Mouse (Mus musculus) cerebellum, adult 18-20 months (tissue): Measurements from ENCODE around the gene Slc29a1.

Experiments
- DNase-seq, 2 experiments: peaks; one replicate each; pipeline ENCODE4 v3.0.0; 2021

Gene Slc29a1

DNA sequence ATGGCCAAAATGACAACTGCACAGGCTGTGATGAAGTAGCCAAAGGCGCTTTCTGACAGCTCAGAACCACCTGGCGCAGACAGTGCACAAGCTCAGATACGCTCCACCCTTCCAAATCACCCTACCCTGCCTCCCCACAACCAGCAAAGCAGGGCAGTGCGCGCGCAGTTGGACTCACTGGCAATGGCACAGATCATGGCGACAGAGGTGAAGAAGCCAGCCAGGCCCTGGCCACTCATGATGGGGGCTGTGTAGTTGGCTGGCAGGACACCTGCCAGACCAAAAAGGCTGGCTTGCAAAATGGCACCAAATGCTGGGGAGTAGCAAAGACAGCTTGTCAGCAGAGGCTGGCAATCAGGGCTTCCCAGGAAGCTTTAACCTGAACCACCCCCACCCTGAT, 10.2 kb downstream of the Slc29a1 start:
- DNase-seq, result peak; percentile 52 to 54

DNA sequence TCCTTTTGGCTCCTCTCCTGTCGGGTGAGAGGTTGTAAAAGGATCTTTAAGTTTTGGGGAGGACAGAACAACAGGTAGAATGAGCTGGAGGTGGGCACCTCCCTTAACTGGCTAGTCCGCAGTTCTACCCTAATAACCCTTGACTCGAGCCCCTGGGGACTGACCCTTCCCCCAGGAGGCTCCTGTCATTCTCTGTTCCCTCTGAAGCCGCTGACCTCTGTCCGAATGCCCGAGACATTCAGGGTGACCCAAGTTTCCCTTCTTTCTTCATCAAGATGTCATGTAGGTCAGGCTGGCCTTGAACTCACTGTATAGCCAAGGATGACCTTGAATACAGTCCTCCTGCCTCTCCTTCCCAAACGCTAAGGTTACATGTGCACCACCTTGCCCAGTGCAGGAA, 11.0 kb downstream of the Slc29a1 start:
- DNase-seq, result peak in 1 of 2 experiments; percentile 2

DNA sequence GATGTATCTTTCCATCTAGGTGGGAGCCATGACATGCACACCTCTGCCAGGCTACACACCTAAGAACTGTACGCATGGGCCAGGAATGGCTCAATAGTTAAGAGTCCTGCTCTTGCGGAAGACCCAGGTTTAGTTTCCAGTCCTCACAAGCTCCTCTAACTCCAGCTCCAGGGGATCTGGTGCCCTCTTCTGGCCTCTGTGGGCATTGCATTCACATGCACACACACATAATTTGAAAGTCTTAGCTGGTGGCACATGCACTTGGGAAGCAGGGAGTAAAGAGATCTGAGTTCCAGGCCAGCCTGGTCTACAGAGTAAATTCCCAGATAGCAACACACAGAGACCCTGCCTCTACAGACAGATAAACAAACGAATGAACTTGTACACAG, 13.0 kb downstream of the Slc29a1 start:
- peak in 1 of 2 experiments; percentile 29 for DNase-seq

DNA sequence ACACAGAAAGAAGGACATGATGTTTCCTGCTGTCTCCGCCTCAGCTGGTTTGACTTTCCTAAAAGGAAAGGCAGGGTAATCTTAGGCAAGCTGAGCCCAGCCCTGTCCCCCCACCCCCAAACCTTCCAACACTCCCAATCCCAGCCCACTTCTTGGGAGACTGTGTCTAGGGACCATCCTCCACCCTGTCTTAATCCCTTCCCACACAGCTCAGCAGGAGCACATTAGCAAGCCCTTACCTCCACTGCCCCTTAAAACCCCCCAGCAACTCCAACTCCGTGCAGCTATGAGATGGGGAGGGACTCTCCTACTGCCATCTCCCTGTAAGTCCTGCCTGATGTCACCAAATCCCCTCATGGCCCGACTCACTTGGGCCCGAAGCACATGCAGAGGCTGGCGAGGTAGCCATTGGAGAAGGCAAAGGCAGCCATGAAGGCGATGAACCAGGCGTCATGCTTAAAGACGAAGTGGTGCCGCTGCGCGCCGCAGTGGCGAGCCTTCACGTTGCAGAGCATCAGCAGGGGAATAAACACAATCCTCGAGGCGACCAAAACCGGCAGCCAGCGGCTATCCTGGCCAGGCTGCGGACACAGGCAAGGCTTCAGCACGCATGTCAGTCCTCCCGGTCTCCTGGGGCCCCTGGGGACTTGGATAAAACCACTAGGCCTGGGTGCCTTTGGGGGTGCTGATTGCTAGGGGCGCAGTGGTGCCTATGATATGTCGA, 13.5 kb downstream of the Slc29a1 start:
- peak in 1 of 2 experiments; percentile 11 for DNase-seq

DNA sequence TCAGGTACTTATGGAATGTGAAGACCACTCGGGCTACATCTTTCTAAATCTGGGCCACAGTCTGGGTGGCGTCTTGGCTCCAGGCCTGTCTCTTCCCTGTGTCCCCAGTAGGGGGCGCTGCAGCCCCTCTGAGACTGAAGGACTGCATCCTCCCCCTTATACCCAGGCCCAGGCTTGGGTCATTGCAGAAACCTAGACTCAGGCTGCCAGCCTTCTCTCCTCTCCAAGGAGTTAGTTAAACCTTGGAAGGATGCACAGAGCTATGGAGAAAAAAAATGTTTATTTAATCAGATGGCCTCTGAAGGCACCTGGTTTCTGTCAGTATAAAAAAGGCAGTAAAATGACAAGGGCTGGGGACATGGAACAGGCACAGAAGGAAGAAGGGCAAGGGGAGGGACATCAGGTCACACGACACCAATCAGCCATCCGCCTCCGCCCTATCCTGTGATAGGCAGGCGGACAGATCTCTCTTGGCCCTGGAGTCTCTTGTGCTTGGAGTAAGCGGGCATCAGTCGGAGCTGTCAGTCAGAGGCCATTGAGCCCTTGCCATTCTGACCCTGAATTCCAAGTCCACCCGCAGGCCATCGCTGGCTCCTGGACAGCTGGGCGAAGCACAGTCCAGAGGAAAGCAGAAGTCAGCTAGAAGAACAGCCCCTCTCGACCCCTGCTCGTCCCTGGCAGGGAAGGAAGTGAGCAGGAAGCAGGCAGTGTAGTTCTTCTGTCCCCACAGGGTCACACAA, 14.3 kb downstream of the Slc29a1 start:
- DNase-seq, result peak; percentile 72 to 84

DNA sequence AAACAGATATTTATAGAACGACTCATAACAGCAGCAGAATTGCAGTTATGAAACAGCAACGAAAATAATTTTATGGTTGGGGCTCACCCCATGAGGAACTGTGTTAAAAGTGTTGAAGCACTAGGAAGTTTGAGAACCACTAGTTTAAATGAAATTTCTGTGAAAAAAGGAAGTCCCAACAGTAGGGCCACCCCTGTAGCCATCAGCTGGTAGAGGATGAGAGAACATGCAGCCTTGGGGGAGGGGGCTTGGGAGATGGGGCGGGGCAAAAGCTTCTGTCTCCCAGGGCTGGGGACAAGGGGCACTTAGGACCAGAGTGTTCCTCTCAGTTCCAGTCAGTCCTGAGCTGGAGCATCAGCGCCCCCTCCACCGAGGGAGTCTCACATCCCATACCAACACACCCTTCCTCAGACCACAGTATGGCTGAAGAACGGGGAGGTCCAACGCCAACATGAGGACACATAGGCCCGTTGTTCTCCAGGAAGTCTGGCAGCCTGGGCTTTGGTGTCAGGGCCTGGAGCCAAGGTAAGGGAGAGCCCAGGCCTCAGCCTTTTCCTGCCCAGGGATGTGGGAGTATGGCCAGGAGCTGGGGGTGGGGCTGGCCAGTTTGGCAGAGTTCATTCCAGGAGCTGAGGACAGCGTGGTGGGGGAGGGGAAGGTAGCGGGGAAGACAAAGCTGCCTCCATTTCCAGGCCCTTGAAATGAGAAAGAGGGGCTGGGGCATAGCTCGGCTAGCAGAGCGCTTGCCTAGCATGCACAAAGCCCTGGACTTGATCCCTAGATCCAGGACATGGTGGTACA, 15.1 kb downstream of the Slc29a1 start:
- peak; percentile 70 to 73 for DNase-seq

DNA sequence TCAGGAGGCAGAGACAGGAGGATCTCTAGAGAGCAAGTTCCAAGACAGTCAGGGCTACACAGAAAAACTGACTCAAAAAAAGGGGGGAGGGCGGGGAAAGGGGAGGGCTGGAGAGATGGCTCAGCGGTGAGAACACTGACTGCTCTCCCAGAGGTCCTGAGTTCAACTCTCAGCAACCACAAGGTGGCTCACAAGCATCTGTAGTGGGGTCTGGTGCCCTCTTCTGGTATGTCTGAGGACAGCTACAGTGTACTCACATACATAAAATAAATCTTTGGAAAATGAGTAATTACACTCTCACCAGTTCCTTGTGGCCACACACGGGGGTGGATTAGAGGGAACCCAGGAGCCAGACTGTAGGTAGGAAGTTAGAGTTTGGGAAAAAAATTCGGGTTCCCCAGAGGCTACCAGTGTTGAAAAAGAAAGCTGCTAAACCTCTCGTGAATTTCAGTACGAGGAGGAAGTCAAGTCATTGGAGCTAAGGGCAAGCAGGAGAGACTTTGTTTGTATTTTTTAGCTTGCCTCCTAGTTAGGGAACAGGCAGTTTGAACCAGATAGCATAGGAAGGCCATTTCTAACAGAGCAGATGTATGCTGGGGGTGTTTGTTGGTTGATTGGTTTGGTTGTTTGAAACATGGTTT, 16.6 kb downstream of the Slc29a1 start:
- peak in 1 of 2 experiments; percentile 34 for DNase-seq

DNA sequence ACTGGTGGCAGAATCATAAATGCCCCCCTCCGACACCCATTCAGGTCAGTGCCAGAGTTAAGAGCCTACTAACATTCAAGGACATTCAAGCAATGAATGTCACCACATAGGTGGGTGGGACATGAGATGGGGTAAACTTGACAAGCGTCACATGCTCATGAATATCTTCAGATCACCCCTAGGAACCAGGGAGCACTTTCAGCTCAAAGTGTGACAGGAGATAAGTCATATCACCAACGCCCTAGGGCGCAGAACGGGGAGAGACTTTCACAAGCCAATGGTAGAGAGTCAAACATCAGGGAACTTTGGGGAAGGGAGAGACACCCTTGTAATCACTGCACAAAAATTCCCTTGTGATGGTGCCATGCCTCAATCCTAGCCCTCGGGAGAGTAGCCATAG, 17.2 kb downstream of the Slc29a1 start:
- no peak for DNase-seq

DNA sequence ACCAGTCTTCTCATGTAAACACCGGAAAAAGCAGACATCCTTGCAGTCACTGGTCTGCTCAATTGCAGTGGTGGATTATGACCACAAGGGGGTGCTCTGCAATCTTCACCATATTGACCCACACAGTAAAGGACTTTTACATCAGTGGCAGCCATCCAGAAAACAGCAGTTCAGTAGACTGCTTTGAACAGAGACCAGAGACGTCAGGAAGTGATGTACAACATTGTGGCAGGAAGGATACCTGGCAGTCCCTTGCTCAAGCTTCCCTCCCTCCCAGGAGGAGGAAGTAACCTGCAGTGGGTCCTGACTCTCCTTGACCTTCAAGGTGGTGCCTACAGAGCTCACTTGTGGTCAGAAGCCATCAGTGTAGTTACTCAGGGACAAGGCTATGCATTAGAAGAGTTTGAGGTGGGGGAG, 17.8 kb downstream of the Slc29a1 start:
- peak; percentile 70 to 77 for DNase-seq

DNA sequence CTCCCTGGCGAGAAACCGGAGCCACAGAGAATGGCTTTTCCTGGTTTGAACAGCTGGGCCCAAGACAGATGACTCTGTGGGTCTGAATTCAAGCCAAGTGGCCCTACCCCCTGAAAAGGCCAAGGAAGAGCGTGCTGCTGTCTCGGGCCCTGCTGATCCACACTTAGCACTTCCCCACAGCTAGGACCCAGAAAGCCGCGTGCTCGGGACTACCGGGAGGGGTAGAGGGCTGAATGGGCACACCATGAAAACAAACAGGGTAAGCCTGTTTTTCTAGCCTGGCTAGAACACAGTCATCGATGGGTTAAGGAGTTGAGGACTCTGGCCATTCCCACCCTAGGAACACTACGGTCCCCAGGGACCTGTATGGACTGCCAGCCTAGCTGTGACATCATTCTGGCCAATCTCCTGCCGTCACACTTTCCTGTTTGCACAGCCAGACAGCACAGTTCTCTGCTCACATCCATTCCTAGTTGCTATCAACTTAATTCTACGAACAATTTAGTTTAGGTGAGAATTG, 18.4 kb downstream of the Slc29a1 start:
- no peak for DNase-seq

DNA sequence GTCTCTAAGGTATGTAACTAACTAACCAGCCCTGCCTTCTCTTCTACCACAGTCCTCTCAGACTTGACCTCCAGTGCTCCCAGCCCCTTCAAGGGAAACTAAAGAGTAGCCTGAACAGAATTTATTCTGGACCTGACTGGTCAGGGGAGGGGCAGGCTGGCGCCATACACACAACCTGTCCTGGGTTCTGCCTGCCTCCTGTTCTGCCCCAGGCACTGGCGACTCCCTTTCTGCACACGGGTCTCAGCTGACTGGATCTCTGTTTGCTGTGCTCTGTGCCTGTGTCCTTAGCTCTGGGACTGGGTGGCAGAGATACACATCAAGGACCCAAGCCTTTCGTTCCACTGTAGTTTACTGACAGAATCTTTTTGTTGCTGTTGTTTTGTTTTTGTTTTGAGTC, 19.9 kb downstream of the Slc29a1 start:
- no peak for DNase-seq

DNA sequence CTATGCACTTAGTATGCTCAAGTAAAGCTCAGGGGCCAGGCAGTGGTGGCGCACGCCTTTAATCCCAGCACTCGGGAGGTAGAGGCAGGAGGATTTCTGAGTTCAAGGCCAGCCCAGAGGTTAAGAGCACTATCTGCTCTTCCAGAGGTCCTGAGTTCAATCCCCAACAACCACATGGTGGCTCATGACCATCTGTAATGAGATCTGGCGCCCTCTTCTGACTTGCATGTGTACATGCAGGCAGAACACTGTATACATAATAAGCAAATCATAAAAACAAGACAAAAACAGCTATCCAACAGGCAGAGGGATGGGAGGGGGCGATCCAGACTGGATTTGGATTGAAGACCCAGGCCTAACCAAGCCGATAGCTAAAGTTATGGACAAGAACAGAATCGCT, 20.6 kb downstream of the Slc29a1 start:
- peak in 1 of 2 experiments; percentile 30 for DNase-seq

DNA sequence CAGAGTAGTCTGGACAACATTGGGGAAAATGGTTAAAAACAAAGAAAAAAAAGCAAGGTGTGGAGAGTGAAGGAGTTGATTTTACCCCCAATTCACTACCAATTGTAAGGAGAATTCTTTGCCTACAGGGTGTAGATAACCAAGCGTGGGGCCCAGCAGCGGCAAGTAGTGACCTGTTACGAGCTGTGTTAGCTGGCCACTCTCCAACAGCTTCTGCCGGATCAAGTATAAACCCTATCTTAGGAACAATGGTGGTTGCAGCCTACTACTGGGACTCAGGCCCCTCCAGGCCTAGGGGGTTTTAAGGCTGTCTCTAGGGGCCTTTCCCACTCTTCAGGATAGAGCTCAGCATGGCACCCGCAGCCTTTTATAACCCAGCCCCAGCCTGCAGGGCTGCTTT, 21.2 kb downstream of the Slc29a1 start:
- peak in 1 of 2 experiments; percentile 30 for DNase-seq

DNA sequence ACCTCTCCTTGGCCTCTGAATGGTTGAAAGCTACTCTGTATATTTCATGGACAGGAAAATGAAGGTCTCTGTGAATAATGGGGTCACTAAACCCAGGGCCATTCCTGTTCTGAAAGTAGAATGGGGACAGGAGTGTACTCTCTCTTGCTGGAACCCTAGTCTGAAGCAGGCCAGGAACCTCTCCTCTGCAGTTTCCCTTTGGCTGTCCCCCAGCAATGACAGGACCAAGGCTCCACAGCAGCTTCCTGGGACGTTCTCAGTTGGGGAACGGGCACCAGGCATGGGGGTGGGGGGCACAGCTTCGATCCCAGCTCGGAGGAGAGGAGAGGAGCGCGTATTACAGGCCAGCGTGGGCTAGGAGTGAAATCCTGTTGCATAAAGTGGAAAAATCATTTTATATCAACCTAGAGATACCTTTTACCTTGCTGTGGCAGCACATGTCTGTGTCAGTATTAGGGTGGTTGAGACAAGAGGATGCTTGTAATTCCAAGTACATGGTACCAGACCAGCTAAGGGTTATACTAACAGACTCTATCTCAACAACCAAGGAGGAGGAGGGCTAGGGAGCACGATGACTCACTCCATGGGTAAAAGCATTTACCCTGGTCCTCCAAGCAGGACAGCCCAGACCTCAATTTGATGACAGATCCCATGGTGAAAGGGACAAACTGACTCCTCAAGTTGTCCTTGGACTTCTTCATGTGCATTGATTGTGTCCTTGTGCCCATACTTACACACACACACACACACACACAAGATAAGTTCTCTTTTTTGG, 24.1 kb downstream of the Slc29a1 start:
- peak in 1 of 2 experiments; percentile 36 for DNase-seq

DNA sequence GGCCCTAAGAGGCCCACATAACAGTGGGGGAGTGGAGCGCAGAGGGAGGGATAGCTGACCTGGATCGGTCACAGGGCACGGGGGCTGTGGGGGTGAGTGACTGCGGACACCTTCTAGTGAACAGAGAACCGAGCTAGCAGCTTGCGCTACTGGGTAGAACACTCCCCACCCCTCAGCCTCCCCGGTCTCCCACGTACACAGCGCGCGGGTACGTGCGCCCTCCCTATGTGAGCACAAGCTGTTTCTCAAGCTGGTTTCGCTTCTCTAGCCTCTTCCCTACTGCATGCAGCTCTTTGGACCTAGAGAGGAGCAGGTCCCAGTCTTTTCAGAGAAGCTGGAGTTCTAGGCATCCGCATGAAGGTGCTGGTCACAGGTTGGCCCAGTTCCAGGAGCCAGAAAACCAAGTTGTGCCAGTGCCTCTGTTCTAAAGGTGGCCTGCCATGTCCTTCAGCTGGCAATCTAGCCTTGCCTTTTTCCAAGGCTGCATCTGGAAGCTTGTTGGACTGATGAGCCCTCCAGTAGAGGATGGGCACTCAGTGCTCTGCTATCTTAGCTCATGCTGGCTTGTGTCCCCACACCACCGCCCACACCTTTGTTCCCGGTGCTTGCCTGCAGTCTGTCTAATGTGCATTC, 25.2 kb downstream of the Slc29a1 start:
- DNase-seq, result peak; percentile 82 to 87

DNA sequence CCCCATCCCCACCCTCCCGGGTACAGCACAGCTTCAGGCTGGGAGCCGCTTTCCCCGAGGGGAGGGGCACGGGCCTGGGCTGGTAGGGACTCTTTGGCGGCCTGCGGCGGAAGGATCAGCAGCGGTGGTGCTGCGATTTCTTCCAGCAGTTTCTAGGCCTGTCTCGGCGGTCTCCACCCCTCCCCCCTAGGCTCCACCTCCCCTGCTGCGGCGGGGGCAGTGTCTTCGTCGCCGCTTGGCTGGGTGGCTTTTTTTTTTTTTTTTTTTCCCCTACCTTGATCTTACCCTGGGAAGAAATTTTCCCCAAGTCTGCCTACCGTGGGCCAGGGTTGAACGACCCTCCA, 25.7 kb downstream of the Slc29a1 start:
- peak; percentile 94 to 96 for DNase-seq

DNA sequence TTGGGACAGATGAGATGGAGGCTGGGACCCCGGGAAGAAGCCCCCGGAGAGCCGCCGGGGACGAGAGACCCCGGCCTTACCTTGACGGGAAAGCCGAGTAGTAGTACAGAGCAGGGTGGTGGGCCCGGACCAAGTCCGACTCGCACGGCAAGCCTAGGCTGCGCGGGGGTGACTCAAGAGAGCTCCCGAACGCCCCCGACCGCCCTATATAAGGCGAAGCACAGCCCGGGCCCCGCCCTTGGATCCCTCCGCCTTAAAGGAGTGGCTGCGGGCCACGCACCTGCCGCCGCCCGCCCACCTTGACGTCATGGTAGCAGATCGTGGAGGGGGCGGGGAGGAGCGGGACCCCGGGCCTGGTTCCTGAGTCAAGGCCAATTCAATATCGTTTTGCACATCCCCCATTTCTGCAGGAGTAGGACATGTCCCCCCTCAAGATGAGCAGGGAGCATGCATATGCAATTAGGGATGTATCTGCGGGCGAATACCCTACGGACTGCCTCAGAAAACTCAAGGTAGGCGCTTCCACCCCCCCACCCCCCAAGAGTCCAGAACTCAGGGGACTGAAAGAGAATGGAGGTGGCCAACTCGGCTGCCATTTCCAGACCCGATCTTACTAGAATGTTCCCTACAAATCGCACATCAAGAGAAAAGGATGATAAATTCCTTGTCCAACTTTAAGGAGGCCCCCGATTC, 26.2 kb downstream of the Slc29a1 start, which contains the start of gene Hsp90ab1:
Hsp90ab1 (minus strand) TSS at position 185 of the 693 bp plus-strand sequence.
- DNase-seq, result peak; percentile 97 to 99

DNA sequence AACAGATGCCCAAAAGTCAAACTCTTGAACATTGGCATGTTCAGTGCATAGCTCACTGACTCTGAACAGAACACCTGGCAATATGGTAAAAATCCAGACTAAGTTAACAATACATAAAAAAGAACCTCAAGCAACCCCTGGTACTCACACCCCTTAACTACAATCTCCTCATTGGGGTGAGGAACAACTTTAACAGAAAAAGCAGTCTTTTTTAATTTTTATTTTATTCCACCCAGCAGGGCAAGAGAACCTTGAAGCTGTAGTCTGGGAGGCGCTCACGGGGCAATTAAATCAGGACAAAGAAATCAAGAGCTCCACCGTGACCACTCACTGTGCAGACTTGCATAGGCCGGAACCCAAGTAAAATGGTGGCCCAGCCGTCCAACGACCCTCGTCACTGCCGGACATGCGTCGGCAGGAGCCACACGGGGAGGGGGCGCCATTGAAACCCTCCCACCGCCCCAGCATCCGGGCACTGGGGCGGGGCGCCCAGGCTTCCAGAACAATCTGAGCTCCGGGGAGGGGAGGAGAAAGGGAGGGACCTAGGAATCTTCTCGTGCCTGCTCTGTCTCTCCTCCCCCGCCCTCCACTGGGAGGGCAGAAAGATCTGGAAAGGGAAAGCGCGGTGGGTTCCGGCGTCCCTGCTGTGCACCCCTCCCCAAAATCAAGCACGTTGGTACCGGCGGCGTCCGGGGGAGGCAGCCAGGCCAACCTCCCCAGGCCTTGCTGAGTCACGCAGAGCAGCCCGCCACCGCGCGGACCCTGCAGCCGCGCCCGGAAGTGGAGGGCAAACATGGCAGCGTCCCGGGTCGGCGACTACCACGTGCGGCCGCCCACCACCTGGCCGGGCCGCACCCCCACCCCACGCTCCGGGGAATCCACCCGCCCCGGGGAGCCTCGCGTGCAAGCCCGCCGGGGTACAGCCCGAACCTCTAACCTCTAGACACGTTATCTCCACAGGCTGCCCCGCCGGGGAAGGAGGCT, 27.0 kb downstream of the Slc29a1 start:
- peak; percentile 71 to 74 for DNase-seq

DNA sequence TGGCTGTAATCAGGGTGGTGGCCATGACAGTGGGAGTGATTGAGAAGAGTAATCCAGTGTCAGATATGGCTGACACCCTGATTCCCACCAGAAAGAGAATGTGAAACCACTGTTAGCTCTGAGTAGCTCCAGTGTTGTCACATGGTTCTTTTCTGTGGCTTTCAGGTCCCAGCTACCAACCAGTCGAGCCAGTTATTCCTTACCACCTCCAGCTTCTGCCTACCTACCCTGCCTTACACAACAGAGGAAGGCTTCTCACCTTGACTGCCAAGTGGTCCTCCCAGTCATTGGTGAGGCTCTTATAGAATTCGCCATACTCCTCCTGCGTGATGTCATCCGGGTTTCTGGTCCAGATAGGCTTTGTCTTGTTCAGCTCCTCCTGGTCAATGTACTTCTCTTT, 29.4 kb downstream of the Slc29a1 start:
- DNase-seq, result no peak
